Mouse (Mus musculus): ENCODE results near the gene Slc38a9.

GRCm38 (mm10) chr13:112758546-112759090 is 98.1 kb downstream of the Slc38a9 start:
- TF ChIP-seq FLI1 (IDR thresholded peaks at IDR 0.05; ENCODE audit: low read length) = no peak
- TF ChIP-seq GATA1 (IDR thresholded peaks at IDR 0.05; ENCODE audit: borderline replicate concordance, low read length) = no peak

Data from megakaryocyte, embryonic 14.5 days (primary cell).